Mouse (Mus musculus) ES-Bruce4 (cell line): ENCODE data around the gene Agpat4. TPM values are rescaled to one million over a fixed set of nuclear protein-coding genes. Genes with fewer than 3 reads are reported as not detected.
"Not testable (repeated sequence)": the region's sequence is repeated elsewhere in the genome, so short reads cannot be mapped to it uniquely, and the experiment has no call there.

ENCODE experiments used
- H3K27ac ChIP-seq: 2 replicates; pipeline ENCODE4 v1.5.1; 2012; ENCODE audit warnings: low read length, inconsistent platforms; ENCODE audit not compliant: insufficient read depth
- H3K27me3 ChIP-seq: 2 replicates; pipeline ENCODE4 v1.6.1; 2012; ENCODE audit warnings: mild to moderate bottlenecking, low read length, inconsistent platforms; ENCODE audit not compliant: control insufficient read depth, poor library complexity, insufficient read depth, severe bottlenecking
- H3K36me3 ChIP-seq: 2 replicates; pipeline ENCODE4 v1.6.1; 2012; ENCODE audit warnings: inconsistent platforms, mild to moderate bottlenecking, low read length, moderate library complexity; ENCODE audit not compliant: control insufficient read depth, poor library complexity, insufficient read depth, severe bottlenecking
- H3K4me1 ChIP-seq: one replicate; pipeline ENCODE4 v1.8.1; 2011; ENCODE audit warnings: low read length; ENCODE audit not compliant: control insufficient read depth, insufficient read depth
- H3K4me3 ChIP-seq: 2 replicates; pipeline ENCODE4 v1.5.1; 2011; ENCODE audit warnings: low read depth, mild to moderate bottlenecking, low read length
- H3K9ac ChIP-seq: 2 replicates; pipeline ENCODE4 v1.6.1; 2012; ENCODE audit warnings: low read depth, mild to moderate bottlenecking, inconsistent platforms; ENCODE audit not compliant: poor library complexity, severe bottlenecking
- H3K9me3 ChIP-seq: replicated peaks from 2 replicates; pipeline ENCODE4 v1.6.1; 2012; ENCODE audit warnings: mild to moderate bottlenecking, low read length, inconsistent platforms; ENCODE audit not compliant: control insufficient read depth, poor library complexity, insufficient read depth, severe bottlenecking
- CTCF ChIP-seq: IDR thresholded peaks from one replicate; pipeline ENCODE4 v1.8.1; 2011; ENCODE audit warnings: low read depth, low read length
- EP300 ChIP-seq: IDR thresholded peaks from 2 replicates; pipeline ENCODE4 v1.6.1; 2011; ENCODE audit warnings: low read depth, low read length; ENCODE audit not compliant: insufficient read depth
- POLR2A ChIP-seq: IDR thresholded peaks from one replicate; pipeline ENCODE4 v1.8.1; 2011; ENCODE audit warnings: low read length; ENCODE audit not compliant: insufficient read depth
- polyA plus RNA-seq: library from polyadenylated mRNA; stranded (reverse); fragments of >200 nt; gene quantifications from 2 replicates; pipeline ENCODE4 v1.2.4, GENCODE M21; 2011; ENCODE audit warnings: low read depth; ENCODE audit not compliant: missing spikeins, insufficient read depth, insufficient read length

The Agpat4 gene
- polyA plus RNA-seq, 1 experiment: 80.4 TPM

DNA sequence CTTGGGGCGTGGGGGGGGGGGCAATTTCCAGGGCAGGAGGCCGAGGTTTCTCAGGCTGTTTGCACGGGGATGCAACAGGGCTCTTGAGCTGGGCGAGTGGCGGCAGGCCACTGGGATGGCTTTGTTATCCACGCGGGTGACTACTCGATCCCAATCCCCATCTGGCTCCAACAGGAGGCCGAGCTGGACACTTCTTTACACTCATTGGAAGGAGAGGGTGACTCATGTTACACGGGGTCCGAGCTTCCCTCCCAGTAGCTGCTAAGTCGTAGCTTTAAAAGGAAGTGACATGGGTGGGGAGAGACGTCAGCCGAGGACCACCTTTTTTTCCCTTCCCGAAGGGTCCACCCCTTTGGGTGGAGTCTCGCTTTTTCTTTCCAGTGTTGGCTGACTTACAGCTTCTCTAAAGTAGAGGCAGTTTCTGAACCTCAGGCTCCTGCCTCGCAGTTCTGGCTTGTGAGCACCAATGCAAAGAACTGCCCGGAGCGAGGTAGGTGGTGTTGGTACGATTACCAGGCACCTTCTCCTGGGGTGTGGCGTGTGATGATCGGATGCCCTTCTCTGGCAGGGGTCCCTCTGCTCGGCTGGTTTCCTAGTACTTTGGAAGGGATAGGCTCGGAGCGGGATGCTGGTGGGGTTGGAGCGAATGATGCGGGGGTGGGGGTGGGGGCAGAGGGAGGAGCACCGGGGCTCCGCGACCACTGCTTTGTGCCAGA is 580 bp downstream of the Agpat4 start:
- H3K4me1 ChIP-seq: peaks cover 4% of the 10 kb centered on the region
- TF ChIP-seq CTCF (no peak), POLR2A (peak; percentile 80), EP300 (no peak)

GRCm38 (mm10) chr17:12119675-12120074 is 1.2 kb downstream of the Agpat4 start:
- TF ChIP-seq POLR2A (no peak), CTCF (no peak), EP300 (no peak)
- peaks cover 2% of the 10 kb centered on the region; the same call in 1 of the 2 replicates for H3K36me3 ChIP-seq
- peaks cover 4% of the 10 kb centered on the region for H3K4me1 ChIP-seq
- H3K9me3 ChIP-seq: peaks cover 11% of the 10 kb centered on the region
- peak overlapping the region; percentile 85 for H3K9ac ChIP-seq
- H3K27ac ChIP-seq: peak overlapping the region; percentile 87
- H3K4me3 ChIP-seq: peak overlapping the region; percentile 96
- H3K27me3 ChIP-seq: no peaks in the 10 kb centered on the region

More for the DNA sequence above, 580 bp downstream of the Agpat4 start:
- no peaks in the 10 kb centered on the region for H3K27me3 ChIP-seq
- H3K36me3 ChIP-seq: no peaks in the 10 kb centered on the region; the same call in 1 of the 2 replicates
- H3K4me3 ChIP-seq: peak overlapping the region; percentile 96
- peak overlapping the region; percentile 87 for H3K27ac ChIP-seq
- peaks cover 11% of the 10 kb centered on the region for H3K9me3 ChIP-seq
- H3K9ac ChIP-seq: peak overlapping the region; percentile 85

GRCm38 (mm10) chr17:12120268-12120667 is 1.8 kb downstream of the Agpat4 start:
- no peaks in the 10 kb centered on the region for H3K27me3 ChIP-seq
- H3K9ac ChIP-seq: peak overlapping the region; percentile 32
- H3K36me3 ChIP-seq: peaks cover 6% of the 10 kb centered on the region; the same call in 1 of the 2 replicates
- TF ChIP-seq CTCF (no peak), POLR2A (no peak), EP300 (no peak)
- peaks cover 8% of the 10 kb centered on the region for H3K9me3 ChIP-seq
- H3K4me1 ChIP-seq: peaks cover 4% of the 10 kb centered on the region
- peak overlapping the region; percentile 71 for H3K27ac ChIP-seq
- H3K4me3 ChIP-seq: peak overlapping the region; percentile 57

DNA sequence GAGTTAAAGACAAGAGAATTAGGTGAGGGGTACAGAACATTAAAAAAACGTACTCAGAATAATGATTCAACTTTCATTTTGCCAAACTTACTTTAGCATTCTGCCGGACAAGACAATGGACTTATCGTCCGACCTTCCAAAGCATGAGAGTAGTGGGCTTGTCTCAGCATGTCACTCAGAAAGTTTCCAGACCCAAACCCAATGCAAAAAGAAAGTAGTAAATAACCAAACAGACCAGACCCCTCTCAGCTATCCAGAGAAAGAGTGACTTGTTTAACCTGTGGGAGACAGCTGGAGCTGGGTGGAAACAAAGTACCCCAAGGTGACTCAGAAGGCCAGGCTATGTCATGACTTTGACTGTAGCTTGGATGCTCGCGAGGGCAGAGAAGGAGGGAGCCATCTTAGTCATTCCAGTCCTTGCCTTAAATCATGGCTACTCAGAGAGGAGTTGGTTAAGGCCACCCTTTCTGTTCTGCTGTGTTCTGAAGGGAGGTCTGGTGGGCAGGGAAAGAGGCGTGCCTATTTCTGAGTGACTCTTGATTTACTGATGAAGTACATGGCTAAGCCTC is 2.8 kb downstream of the Agpat4 start:
- Histone ChIP-seq H3K9me3 (no peaks in the 10 kb centered on the region), H3K4me3 (peak overlapping the region; percentile 23), H3K27me3 (no peaks in the 10 kb centered on the region), H3K9ac (peak overlapping the region; percentile 32), H3K4me1 (peaks cover 7% of the 10 kb centered on the region), H3K27ac (peak overlapping the region; percentile 39), H3K36me3 (peaks cover 11% of the 10 kb centered on the region)
- TF ChIP-seq EP300: no peak

- H3K4me1 ChIP-seq, H3K27ac ChIP-seq, H3K27me3 ChIP-seq, H3K9me3 ChIP-seq, H3K4me3 ChIP-seq, H3K9ac ChIP-seq: not testable (repeated sequence)
- H3K36me3 ChIP-seq: peaks cover 11% of the 10 kb centered on the region
These were observed 3.8 kb downstream of the Agpat4 start for GRCm38 (mm10) chr17:12122262-12122661.

GRCm38 (mm10) chr17:12123168-12123567 is 4.7 kb downstream of the Agpat4 start:
- Histone ChIP-seq H3K9ac (no peak overlapping the region), H3K27ac (no peak overlapping the region), H3K9me3 (no peaks in the 10 kb centered on the region), H3K4me3 (no peak overlapping the region), H3K4me1 (peaks cover 7% of the 10 kb centered on the region), H3K36me3 (peaks cover 11% of the 10 kb centered on the region), H3K27me3 (no peaks in the 10 kb centered on the region)
- TF ChIP-seq CTCF: no peak
- no peak for TF ChIP-seq EP300
